Mouse (Mus musculus) CH12.LX (cell line): ENCODE results near the gene Ikzf1. TPM values are rescaled to one million over a fixed set of nuclear protein-coding genes. Genes with fewer than 3 reads are reported as not detected.

Experiments
- DNase-seq: peaks from one replicate; pipeline ENCODE4 v3.0.0-alpha.2; 2013; ENCODE audit errors: extremely low read depth
- H3K27ac ChIP-seq: 2 replicates; pipeline ENCODE4 v1.5.1; 2012; ENCODE audit warnings: low read depth, mild to moderate bottlenecking, control low read depth, moderate library complexity; ENCODE audit not compliant: insufficient read depth
- H3K27me3 ChIP-seq: replicated peaks from 2 replicates; pipeline ENCODE3; 2012; ENCODE audit warnings: inconsistent platforms
- H3K36me3 ChIP-seq, 2 experiments: replicated peaks in 1 of 2; 2 replicates each; pipeline versions ENCODE3 to v1.6.1; 2012; ENCODE audit warnings: inconsistent platforms in 1 of 2, low read length in 1 of 2, mild to moderate bottlenecking in 1 of 2, mixed read lengths in 1 of 2, moderate library complexity in 1 of 2; ENCODE audit not compliant: control insufficient read depth in 1 of 2, insufficient read depth in 1 of 2
- H3K4me1 ChIP-seq, 2 experiments: 2 replicates each; pipeline ENCODE4 v1.6.1; 2012; ENCODE audit warnings: inconsistent platforms in 1 of 2, moderate library complexity in 1 of 2; ENCODE audit not compliant: insufficient read depth in 2 of 2, control insufficient read depth in 1 of 2
- H3K4me2 ChIP-seq: 2 replicates; pipeline ENCODE4 v1.6.1; 2012; ENCODE audit warnings: low read depth, mild to moderate bottlenecking, control low read depth; ENCODE audit not compliant: poor library complexity, insufficient read depth, severe bottlenecking
- H3K4me3 ChIP-seq, 3 experiments: fragments of 150-350 bp in 1 of 3; sonication (generic) in 1 of 3; replicated peaks in 1 of 3; 2 replicates each; pipeline versions ENCODE3 to v1.5.1; 2011 to 2012; ENCODE audit warnings: low read depth in 2 of 3, low read length in 2 of 3, mild to moderate bottlenecking in 2 of 3, moderate library complexity in 2 of 3, control low read depth in 1 of 3, improper control_type of control experiment in 1 of 3, inconsistent platforms in 1 of 3, mixed read lengths in 1 of 3; ENCODE audit not compliant: poor library complexity in 1 of 3
- H3K79me2 ChIP-seq: replicated peaks from 2 replicates; pipeline ENCODE4 v1.6.1; 2012; ENCODE audit warnings: mild to moderate bottlenecking, moderate library complexity; ENCODE audit not compliant: control insufficient read depth, poor library complexity, insufficient read depth, severe bottlenecking; ENCODE audit errors: extremely low read depth
- H3K9ac ChIP-seq: 2 replicates; pipeline ENCODE4 v1.6.1; 2012; ENCODE audit warnings: low read depth, mild to moderate bottlenecking, control low read depth, moderate library complexity; ENCODE audit not compliant: insufficient read depth
- H3K9me3 ChIP-seq: replicated peaks from 2 replicates; pipeline ENCODE3; 2012; ENCODE audit warnings: low read length, inconsistent platforms, mixed read lengths
- CHD1 ChIP-seq: IDR thresholded peaks from 2 replicates; pipeline ENCODE4 v1.6.1; 2012; ENCODE audit warnings: low read depth, low read length, improper control_type of control experiment, inconsistent platforms
- CHD2 ChIP-seq: IDR thresholded peaks from 2 replicates; pipeline ENCODE4 v1.6.1; 2011; ENCODE audit warnings: low read length, improper control_type of control experiment
- CTCF ChIP-seq, 2 experiments: IDR thresholded peaks in 1 of 2; conservative IDR thresholded peaks in 1 of 2; 2 replicates each; pipeline ENCODE4 v1.5.1; 2011 to 2012; ENCODE audit warnings: low read depth in 2 of 2, low read length in 2 of 2, improper control_type of control experiment in 1 of 2, inconsistent platforms in 1 of 2, mild to moderate bottlenecking in 1 of 2, moderate library complexity in 1 of 2
- EP300 ChIP-seq: IDR thresholded peaks from 2 replicates; pipeline ENCODE4 v1.6.1; 2011; ENCODE audit warnings: low read length, improper control_type of control experiment
- HCFC1 ChIP-seq: IDR thresholded peaks from 2 replicates; pipeline ENCODE4 v1.6.1; 2012; ENCODE audit warnings: low read depth, mild to moderate bottlenecking, inconsistent platforms, low read length, improper control_type of control experiment
- IRF4 ChIP-seq: IDR thresholded peaks from 2 replicates; pipeline ENCODE4 v1.6.1; 2014; ENCODE audit warnings: low read depth, mild to moderate bottlenecking, inconsistent platforms, low read length, improper control_type of control experiment
- JUND ChIP-seq: conservative IDR thresholded peaks from 2 replicates; pipeline ENCODE4 v1.6.1; 2011; ENCODE audit warnings: low read depth, low read length, improper control_type of control experiment
- KAT2A ChIP-seq: IDR thresholded peaks from 2 replicates; pipeline ENCODE4 v1.6.1; 2012; ENCODE audit warnings: low read length, improper control_type of control experiment, inconsistent platforms; ENCODE audit not compliant: insufficient replicate concordance
- MAX ChIP-seq: IDR thresholded peaks from 2 replicates; pipeline ENCODE4 v1.6.1; 2011; ENCODE audit warnings: low read length, improper control_type of control experiment
- MAZ ChIP-seq: IDR thresholded peaks from 2 replicates; pipeline ENCODE4 v1.6.1; 2012; ENCODE audit warnings: low read depth, mild to moderate bottlenecking, inconsistent platforms, low read length, improper control_type of control experiment, moderate library complexity
- MYC ChIP-seq: IDR thresholded peaks from 2 replicates; pipeline ENCODE4 v1.6.1; 2011; ENCODE audit warnings: low read depth, mild to moderate bottlenecking, improper control_type of control experiment, low read length
- NELFE ChIP-seq: IDR thresholded peaks from 2 replicates; pipeline ENCODE4 v1.6.1; 2011; ENCODE audit warnings: low read depth, low read length, improper control_type of control experiment
- POLR2A ChIP-seq: IDR thresholded peaks from 2 replicates; pipeline ENCODE4 v1.6.1; 2011; ENCODE audit warnings: low read depth, mild to moderate bottlenecking, improper control_type of control experiment, low read length
- RCOR1 ChIP-seq: conservative IDR thresholded peaks from 2 replicates; pipeline ENCODE4 v1.6.1; 2012; ENCODE audit warnings: low read depth, mild to moderate bottlenecking, inconsistent platforms, low read length, improper control_type of control experiment
- SIN3A ChIP-seq: IDR thresholded peaks from 2 replicates; pipeline ENCODE4 v1.6.1; 2012; ENCODE audit warnings: low read length, improper control_type of control experiment, inconsistent platforms
- TBP ChIP-seq: conservative IDR thresholded peaks from 2 replicates; pipeline ENCODE4 v1.6.1; 2011; ENCODE audit warnings: low read depth, low read length, improper control_type of control experiment
- TCF12 ChIP-seq: IDR thresholded peaks from 2 replicates; pipeline ENCODE4 v1.6.1; 2014; ENCODE audit warnings: low read depth, mild to moderate bottlenecking, inconsistent platforms, low read length, improper control_type of control experiment
- USF1 ChIP-seq: IDR thresholded peaks from 2 replicates; pipeline ENCODE4 v1.6.1; 2014; ENCODE audit warnings: low read depth, mild to moderate bottlenecking, inconsistent platforms, low read length, improper control_type of control experiment
- USF2 ChIP-seq: conservative IDR thresholded peaks from 2 replicates; pipeline ENCODE4 v1.6.1; 2011; ENCODE audit warnings: low read depth, low read length, improper control_type of control experiment
- ZKSCAN1 ChIP-seq: IDR thresholded peaks from 2 replicates; pipeline ENCODE4 v1.6.1; 2012; ENCODE audit warnings: low read depth, inconsistent platforms, low read length, improper control_type of control experiment, borderline replicate concordance
- ZNF384 ChIP-seq: IDR thresholded peaks from 2 replicates; pipeline ENCODE4 v1.6.1; 2012; ENCODE audit warnings: low read depth, low read length, improper control_type of control experiment, inconsistent platforms
- dilution Hi-C: fragments of 300-500 bp; cut with MboI; formaldehyde crosslinking; loops from 2 replicates; pipeline ENCODE4 v1.14.3; 2020; ENCODE audit warnings: low sequenced_read_pairs; ENCODE audit not compliant: extremely low pct_unique_long_range_greater_than_20kb, extremely low pct_ligation_motif_present
- in situ Hi-C: fragments of 300-500 bp; cut with MboI; formaldehyde crosslinking; loops from 3 replicates; pipeline ENCODE4 v1.14.3; 2019; ENCODE audit warnings: low sequenced_read_pairs, low pct_ligation_motif_present, low pct_unique_long_range_greater_than_20kb, mixed read lengths
- polyA plus RNA-seq: library from polyadenylated mRNA; unstranded; fragments of >175 nt; gene quantifications from 2 replicates; pipeline ENCODE4 v1.2.1, GENCODE M21; 2012; ENCODE audit warnings: low read depth; ENCODE audit not compliant: insufficient read length
- total RNA-seq, 2 experiments: library from RNA; depleted of rRNA; stranded (reverse); fragments of 300-350 nt in 1 of 2; fragments of >200 nt in 1 of 2; gene quantifications; 2 replicates each; pipeline ENCODE4 v1.2.3; 2012 to 2014

The Ikzf1 gene
- total and polyA plus RNA-seq, 3 experiments, result 33.1 to 68.7 (median 51.2) TPM

DNA sequence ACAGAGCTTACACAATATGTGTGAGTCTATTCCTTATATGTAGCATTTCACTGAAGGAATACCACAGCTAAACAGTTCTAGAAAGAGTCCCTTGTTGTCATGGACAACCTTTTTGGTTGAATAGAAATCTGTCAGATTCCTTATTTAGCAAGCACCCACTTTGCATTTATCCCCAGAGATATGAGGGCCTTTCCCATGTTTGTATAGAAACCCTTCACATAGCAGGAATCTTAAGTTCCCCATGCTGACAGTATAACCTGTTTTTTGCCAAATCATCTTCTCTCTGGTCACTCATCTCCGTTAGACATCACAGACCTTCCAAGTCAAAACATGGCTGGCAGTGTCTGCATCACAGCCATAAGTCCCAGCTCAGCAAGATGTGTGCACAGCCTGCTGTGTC is 59.4 kb downstream of the Ikzf1 start (continued):
- no peak for TF ChIP-seq CTCF (conservative IDR thresholded peaks at IDR 0.05 in 1 of 2, IDR thresholded peaks at IDR 0.05 in 1 of 2; ENCODE audit: low read depth in 2 of 2, low read length in 2 of 2)
- no peak for TF ChIP-seq NELFE

- Histone ChIP-seq H3K27ac (peak overlapping the region; percentile 29), H3K9me3 (no peaks in the 10 kb centered on the region), H3K27me3 (no peaks in the 10 kb centered on the region), H3K4me2 (no peak overlapping the region), H3K79me2 (peaks cover 7% of the 10 kb centered on the region; the same call in 1 of the 2 replicates), H3K4me3 (no peak overlapping the region), H3K4me1 (peaks cover 12 to 100% of the 10 kb centered on the region in 2 experiments), H3K36me3 (peaks cover 70 to 94% of the 10 kb centered on the region in 2 experiments), H3K9ac (no peak overlapping the region)
- in situ Hi-C loops, result no loop called here
- TF ChIP-seq MAX (no peak), ZKSCAN1 (no peak), TCF12 (no peak), CHD2 (no peak), USF2 (no peak), TBP (no peak), RCOR1 (no peak), ZNF384 (no peak), IRF4 (no peak), MYC (no peak), CHD1 (no peak), MAZ (no peak), USF1 (no peak), SIN3A (no peak), JUND (no peak), HCFC1 (no peak), EP300 (no peak), POLR2A (no peak)
- DNase-seq, result peak; percentile 57
- dilution Hi-C loops, result no loop called here
Measured at GRCm38 (mm10) chr11:11751091-11751490, 66.3 kb downstream of the Ikzf1 start.

GRCm38 (mm10) chr11:11752859-11753258 is 68.1 kb downstream of the Ikzf1 start:
- TF ChIP-seq KAT2A (no peak), POLR2A (0 out of 2 replicates have a peak, but pooled peaks have one; percentile 25)
- in situ Hi-C loops, result no loop called here
- no peak overlapping the region for H3K4me2 ChIP-seq
- DNase-seq, result no peak
- no peaks in the 10 kb centered on the region for H3K27me3 ChIP-seq
- peaks cover 4% of the 10 kb centered on the region; the same call in 1 of the 2 replicates for H3K79me2 ChIP-seq
- peaks cover 63 to 90% of the 10 kb centered on the region in 2 experiments for H3K36me3 ChIP-seq
- H3K27ac ChIP-seq, result no peak overlapping the region
- no peaks in the 10 kb centered on the region for H3K9me3 ChIP-seq
- no peak overlapping the region for H3K9ac ChIP-seq
- dilution Hi-C loops, result no loop called here
- no peak overlapping the region for H3K4me3 ChIP-seq
- H3K4me1 ChIP-seq, result peaks cover 12 to 100% of the 10 kb centered on the region in 2 experiments
